Mouse (Mus musculus) mouse embryonic stem cell (cell line): ENCODE measurements around the gene Pxn.

ENCODE experiments used
- in situ Hi-C, 2 experiments: fragments of 300-500 bp; cut with MboI; formaldehyde crosslinking; loops; 1 replicate in 1 of 2; 3 replicates in 1 of 2; pipeline ENCODE4 v1.14.3; 2019 to 2020; ENCODE audit warnings: low sequenced_read_pairs in 2 of 2, low pct_unique_long_range_greater_than_20kb in 1 of 2, mixed read lengths in 1 of 2; ENCODE audit not compliant: unreplicated experiment in 1 of 2

Gene Pxn

DNA sequence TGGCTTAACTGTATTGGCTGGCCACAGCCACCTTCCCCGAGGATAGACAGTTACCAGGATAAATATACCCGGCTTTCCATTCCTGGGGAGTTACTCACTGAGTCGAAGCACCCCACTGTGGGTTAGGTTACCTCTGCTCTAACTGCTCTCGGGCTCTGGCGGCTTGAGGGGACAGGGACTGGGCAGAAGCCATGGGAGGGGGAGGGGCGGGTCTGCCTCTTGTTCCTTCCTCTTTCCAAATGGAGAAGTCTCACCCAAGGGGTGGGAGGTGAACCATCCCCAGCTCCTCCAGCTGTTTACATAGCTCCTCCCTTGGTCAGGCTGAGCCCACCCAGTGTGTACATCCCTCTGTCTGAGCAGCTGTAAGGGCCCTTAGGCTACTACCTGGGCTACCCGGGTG lies 29.2 kb downstream of the Pxn start:
- in situ Hi-C loops = loop anchor here in 1 of 2 experiments (5.0 kb wide), 1 partner anchor 43 kb away; no protein-coding TSS in a partner anchor

DNA sequence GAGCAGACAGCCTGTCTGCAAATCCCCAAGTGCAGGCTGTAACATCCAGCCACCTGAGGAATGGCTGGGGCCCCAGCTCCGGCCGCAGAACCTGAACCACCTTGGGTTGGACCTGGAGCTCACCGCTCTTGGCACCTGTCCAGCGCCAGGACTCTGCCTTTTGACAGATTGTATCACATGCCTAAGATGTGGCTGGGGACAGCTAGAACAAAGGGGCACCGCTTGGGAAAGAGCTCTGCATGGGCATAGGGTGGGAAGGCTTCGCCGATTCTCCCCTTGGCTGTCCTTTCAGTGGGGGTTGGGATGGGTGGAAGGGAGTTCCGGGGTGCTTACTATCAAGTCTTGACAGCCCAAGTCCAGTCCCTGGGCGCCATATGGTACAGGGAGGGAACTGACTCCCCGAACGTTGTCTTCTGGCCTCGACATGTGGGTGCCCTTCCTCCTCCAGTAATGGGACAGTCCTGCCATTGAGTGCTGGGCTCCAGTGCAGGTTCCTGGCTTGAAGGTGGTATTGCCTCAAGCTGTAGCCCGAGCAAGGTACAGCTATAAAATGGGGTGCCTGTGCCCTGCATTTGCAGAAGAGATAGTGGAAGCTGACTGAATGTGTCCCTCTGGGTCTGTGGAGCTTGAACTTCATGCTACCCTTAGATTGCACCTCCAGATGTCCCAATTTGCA lies 31.7 kb downstream of the Pxn start:
- in situ Hi-C loops = loop anchor here in 1 of 2 experiments (5.0 kb wide), 1 partner anchor 46 kb away; no protein-coding TSS in a partner anchor

DNA sequence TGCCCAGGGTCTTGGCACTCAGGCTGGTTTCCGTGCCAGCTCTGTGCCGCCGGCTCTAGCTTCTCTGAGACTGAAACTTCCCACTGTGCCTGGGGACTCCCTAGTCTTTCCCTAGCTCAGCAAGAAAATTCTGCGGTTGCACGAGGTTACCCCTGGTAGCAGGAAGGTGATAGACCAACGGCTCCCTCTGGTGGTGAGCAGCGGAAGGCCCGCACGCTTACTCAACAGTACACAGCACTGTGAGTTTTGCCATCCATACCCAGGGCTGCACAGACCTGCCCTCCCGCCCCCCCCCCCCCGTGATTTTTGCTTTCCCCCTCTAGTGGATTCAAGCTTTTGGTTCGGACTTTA lies 32.2 kb downstream of the Pxn start:
- in situ Hi-C loops = loop anchor here in 1 of 2 experiments (5.0 kb wide), 1 partner anchor 46 kb away; no protein-coding TSS in a partner anchor

DNA sequence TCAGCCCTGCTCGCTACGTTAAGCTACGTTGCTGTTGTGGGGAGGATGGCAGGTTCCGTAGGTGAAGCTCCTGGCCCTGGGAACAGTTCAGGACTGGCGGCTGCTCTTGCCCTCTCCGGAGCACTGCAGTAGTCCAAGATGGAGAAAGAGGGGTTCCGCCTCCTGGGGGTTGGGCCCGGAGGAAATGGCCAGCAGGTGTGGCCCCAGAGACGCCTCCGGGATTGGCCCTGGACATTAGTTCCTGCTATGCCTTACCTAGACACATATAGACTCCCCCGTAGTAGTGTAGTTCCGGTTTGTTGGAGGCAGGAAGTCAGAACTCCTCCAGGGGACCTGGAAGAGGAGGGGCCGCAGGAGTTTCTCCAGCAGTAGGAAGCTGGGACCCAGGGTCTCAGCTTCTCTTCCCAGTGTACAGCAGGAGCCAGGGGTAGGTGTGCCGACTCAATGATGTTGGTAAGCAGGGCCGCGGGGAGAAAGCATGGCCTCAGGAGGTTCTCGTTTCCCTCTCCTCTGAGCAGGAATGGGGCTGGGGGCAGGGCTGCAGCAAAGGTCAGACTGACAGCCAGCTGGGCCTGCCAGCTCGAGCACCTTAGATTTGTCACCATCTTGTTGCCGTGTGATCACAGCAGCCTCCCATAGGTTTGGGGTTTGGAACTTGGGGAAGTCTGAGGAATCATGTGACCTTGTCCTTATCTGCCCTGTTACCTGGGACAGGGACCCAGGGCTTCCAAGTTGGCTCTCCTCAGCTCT lies 36.3 kb downstream of the Pxn start:
- in situ Hi-C loops = loop anchor here in 1 of 2 experiments (5.0 kb wide), 1 partner anchor 41 kb away; no protein-coding TSS in a partner anchor

DNA sequence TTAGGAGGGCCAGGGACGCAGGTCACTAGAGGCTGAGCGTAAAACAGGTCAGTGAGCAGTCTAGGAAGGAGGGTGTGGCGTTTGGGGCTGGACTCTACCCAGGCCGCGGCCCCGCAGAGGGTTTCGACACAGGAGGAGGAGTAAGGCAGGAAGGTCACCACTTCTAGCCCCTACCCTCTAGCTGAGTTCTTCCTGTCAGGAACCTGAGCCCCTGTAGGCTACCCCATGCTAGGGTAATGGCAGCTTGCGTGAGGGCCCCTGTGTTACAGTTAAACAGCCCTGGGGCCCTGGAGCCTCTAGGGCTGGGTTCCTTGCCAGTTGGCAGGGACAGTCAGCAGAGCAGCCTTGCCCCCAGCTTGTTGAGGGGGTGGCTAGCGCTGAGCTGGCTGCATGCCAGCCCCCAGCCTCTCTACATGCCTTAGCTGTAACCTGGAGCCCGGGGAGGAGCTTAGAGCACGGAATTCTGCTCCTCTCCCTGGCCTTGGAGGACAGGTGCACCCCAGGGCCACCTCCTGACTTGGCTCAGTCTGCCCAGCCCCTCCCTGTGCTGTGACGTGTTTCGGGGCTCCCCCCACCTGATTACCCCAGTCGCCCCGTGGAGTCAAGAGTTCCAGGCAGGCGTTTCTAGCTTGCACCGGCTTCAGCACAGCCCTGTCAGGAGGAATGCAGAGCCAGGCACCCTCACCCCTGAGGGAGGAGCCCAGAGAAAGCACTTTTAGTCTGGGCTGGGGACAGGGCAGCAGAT lies 37.2 kb downstream of the Pxn start:
- in situ Hi-C loops = loop anchor here in 1 of 2 experiments (5.0 kb wide), 1 partner anchor 41 kb away; no protein-coding TSS in a partner anchor

DNA sequence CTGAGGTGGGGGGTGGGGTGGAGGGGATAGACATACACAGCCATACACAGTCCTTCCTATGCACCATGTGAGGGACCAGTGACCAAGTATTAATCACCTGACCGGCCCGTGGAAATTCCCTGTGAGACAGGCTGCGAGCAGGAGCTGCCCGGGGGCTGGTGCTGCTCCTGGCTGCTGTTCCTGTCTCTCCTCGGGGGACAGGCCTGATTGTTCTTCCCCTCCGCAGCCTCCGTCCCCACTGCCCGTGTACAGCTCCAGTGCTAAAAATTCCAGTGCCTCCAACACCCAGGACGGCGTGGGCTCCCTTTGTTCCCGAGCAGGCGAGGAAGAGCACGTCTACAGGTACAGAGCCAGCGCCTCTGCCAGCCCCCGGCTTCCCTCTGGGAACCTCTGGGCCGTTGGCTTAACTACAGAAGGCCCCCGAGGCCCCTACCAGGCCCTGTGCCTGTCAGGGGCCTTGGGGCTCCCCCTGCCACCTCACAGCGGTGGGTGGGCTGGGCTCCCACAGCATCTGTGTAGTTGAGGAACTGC lies 38.2 kb downstream of the Pxn start:
- in situ Hi-C loops = loop anchor here in 1 of 2 experiments (5.0 kb wide), 1 partner anchor 42 kb away; no protein-coding TSS in a partner anchor

DNA sequence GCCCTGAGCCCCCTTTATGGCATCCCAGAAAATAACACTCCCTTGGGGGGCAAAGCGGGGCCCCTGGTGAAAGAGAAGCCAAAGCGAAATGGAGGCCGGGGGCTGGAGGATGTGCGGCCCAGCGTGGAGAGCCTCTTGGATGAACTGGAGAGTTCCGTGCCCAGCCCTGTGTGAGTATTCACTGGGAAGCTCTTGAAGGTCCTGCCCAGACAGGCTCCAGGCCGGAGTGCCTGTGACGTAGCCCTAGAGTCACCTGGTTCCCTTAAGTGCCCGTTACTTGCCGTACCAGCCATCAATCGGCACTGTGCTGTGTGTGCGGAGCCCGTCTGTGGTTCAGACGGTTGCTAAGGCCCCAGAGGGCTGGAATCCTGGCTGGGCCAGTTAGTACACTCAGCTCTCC lies 39.2 kb downstream of the Pxn start:
- in situ Hi-C loops = no loop called here

DNA sequence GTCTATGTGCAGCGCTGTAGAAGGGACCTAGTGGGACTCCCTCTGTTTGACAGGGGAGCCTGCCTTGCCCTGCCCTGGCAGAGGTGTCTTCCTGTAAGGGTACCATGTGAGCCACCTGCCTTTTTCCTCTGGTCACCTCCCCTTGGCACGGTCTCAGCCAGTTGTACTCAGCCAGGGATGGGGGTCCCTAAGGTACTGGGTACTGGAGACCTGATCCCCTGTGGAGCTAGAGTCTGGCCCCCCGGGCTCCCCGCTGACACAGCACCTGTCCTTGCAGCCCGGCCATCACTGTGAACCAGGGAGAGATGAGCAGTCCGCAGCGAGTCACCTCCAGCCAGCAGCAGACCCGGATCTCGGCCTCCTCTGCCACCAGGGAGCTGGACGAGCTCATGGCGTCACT lies 40.1 kb downstream of the Pxn start:
- in situ Hi-C loops = no loop called here

DNA sequence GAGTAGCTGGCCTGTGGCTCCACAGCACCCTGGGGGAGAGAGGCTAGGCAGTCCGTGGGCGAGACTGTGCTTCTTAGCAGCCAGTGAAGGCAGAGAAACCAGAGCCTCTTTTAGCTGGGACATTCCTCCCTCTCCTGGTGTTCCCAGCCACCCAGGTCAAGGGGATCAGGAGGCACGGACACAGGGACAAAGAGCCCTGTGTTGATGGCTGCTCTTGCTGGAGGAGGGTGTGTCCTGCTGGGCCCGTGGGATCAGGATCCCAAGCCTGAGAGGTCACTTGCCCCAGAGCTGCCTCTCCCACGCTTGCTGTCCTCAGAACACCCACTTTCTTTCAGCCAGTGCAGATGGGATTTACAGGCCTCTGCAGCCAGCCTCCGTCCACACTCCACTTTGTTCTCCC lies 40.5 kb downstream of the Pxn start:
- in situ Hi-C loops = no loop called here

DNA sequence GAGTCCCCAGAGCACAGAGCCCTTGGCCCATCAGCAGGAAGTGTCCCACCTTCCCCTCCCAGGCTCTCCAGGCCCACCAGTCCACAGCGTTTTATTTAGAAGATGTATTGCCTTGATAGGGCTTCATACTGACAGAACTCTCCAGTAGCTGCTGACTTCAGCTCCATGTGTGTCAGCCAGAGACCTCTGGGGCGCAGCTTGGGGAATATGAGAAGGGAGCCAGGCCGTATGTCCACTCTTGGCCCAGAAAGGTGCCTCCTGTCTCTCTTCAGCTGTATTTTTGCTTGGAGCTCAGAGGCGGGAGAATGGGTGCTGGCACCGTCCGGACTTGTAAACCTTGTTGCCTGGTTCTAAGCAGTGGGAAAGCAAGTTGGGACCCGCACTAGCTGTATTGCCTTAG lies 40.9 kb downstream of the Pxn start:
- in situ Hi-C loops = no loop called here

DNA sequence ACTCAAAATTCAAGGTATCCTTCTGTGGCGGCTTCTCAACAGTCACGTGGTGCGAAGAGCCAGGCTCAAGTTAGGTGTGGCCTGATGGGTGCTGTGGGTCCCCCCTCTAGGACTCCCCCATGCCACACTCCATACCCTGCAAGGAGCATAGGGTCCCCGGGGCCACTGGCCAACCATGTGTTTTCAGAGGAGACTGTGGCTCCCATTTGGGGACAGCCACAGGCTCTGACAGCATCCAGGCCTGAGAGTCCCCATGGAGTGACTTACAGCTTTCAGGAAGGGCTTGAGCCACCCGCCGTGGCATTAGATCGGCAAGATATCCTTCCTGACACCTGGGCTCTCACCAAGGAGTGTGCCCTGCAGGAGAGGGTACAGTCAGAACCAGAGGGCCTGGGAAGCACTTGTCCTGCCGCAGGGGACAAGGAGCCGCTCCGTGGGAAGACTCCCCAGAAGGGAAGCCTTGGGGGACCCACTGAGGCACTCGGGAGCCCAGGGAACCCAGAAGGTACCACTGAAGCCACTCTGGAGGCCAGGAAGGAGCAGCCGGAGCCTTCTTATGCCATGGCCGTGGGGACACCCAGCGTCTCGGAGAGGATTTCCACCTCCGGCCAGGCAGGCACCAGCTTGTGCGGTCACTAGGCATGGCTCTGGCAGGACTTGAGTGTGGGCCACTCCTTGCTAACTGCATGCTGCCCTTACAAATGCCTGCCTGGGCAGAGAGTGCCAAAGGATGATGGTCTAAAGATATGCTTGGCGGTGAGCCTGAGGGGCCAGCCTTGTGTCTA lies 42.2 kb downstream of the Pxn start:
- in situ Hi-C loops = no loop called here

DNA sequence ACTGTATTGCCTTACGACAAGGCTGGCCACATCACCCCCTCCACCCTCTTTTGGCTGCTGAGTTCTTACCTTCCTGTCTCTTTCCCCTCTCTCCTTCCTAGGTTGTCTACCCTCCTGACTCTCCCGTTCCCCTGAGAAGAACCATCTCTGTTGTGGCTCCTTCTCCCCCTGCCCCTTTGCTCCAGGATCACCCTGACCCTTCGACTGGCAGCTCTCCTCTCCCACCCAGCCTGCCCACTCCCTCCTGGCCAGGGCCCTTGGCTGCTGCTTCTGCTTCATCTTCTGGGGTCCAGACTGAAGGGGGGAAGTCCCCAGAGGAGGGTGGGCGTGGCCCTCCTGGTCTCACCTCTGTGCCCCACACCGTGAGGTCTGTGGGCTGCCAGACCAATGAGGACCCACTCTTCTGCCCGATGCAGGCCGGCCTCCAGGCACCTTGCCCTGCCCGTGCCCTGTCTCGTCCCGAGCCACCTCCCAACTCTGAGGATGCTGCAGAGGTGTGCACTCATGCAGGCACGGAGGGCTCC lies 44.1 kb downstream of the Pxn start:
- in situ Hi-C loops = no loop called here

DNA sequence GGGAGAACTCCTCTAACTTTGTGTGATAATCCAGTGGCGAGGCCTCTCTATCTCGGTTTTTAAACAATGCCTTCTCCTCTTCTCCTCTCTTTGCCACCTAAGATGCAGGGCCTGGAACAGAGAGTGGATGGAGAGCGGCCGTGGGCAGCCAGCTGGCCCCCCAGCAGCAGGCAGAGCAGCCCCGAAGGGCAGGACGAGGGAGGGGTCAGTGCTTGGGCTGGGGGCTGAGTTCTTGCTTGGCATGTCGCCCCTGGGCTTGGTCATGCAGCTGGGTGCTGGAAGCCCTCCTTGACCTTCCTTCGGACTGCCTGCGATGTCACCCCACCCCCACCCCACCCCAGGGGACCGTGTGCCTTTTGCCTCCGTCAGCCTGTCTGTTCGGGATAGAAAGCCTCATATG lies 44.9 kb downstream of the Pxn start:
- in situ Hi-C loops = no loop called here

DNA sequence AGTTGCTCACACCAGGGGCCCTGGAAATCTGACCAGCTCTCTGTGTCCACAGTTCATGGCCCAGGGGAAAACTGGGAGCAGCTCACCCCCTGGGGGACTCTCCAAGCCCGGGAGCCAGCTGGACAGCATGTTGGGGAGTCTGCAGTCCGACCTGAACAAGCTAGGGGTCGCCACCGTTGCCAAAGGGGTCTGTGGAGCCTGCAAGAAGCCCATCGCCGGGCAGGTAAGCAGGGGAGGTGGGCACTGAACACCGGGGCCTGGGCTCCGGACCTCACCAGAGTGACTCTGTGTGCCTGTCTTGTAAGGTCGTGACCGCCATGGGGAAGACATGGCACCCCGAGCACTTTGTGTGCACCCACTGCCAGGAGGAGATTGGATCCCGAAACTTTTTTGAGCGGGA lies 45.3 kb downstream of the Pxn start:
- in situ Hi-C loops = no loop called here

DNA sequence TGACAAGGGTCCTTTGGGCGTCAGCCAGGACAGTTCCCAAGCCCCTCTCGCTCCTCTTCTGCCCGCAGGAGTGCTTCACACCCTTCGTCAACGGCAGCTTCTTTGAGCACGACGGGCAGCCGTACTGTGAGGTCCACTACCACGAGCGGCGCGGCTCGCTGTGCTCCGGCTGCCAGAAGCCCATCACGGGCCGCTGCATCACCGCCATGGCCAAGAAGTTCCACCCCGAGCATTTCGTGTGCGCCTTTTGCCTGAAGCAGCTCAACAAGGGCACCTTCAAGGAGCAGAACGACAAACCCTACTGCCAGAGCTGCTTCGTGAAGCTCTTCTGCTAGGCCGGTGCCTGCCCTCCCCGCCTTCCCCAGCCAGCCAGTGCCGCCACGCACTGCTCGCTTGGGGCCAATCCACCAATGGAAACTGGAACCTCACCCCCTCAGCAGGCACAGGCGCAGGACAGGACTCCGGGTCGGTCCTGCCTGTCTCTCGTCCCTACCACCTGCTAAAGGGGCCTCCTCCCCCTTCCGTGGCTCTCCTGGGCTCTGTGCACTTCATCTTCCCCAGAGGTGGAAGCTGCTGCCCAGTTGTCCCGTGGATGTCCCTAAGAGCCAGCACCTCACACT lies 47.4 kb downstream of the Pxn start:
- in situ Hi-C loops = no loop called here

DNA sequence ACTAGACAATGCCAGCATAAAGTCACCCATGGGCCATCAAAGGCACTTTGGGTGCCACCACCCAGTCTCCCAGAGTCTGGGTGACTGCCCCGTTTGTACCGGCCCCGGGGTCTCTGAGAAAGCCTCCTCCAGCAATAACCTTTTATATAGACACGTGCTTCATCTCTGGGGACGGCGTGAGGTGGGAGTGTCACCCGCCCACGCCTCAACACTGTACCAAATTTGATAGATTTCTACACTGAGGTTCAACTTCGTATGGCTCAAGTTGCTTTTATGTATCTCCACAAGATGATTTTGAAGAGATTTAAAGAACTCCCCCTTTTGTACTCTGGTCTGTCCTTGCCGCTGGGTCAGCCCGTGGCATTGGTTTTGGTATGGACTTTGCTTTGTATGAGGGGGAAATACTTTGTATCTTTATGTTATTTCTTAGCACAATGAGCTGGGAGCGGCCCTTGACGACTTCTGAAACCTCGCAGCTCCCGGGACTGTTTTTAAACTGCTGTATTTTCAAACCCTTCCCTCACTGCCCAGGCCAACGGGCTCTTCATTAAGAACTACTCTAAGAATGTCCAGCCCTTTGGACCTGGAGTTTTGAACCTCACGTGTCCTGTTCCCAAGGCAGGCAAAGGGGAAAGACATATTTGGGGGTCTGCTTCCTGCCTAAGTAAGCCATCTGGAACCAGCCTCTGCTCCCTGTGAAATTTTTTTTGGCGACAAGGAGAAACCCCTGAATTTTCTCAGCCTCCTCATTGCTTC lies 48.2 kb downstream of the Pxn start:
- in situ Hi-C loops = no loop called here

DNA sequence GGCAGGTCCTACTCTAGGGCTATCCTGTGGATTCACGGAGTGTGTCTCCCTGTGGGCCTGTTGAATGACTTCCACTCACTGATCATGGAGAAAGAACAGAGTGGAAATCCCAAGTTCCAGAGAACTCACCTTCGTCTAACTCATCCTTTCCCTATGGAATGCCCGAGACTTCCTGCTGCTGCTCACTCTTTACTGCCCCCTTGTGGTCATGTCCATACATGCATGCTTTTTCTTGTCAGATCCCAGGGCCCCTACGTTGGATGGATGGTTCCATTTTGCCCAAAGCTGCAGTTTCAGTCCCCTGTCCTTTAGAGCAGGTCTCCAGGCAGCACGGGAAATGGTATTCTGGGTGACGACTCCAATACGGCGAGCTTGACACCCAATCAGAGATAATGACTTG lies 49.7 kb downstream of the Pxn start:
- in situ Hi-C loops = no loop called here
